Mouse (Mus musculus): Measurements from ENCODE around the gene Lonrf2.
A peak's percentile ranks its signal among the peaks of the same experiment; 100 is the strongest.

The Lonrf2 gene

DNA sequence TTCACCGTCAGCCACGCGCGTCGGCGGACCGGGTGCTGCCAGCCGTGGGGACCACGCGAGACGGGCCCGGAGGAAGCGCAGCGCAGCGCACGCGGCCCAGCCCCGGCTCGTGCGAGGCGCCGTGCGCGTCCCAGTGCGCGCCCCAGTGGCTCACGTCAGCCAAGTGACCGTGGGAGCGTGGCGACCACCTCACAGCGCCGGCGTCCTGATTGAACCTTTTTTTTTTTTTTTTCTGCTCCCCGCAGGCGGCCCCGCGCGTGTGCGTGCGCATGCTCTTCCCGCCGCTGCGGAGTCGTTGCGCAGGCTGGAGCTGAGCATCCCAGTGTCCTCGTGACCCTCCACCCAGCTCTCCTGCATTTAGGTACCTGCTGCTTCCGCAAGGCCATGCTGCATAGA lies at the start of gene Lonrf2:
TSS of gene Lonrf2 (minus strand) at position 235 of the 396 bp plus-strand sequence.
- peak; percentile 80 for DNase-seq

GRCm38 (mm10) chr1:38885956-38886355 lies 49.4 kb upstream of the Lonrf2 start:
- no peak for DNase-seq

DNA sequence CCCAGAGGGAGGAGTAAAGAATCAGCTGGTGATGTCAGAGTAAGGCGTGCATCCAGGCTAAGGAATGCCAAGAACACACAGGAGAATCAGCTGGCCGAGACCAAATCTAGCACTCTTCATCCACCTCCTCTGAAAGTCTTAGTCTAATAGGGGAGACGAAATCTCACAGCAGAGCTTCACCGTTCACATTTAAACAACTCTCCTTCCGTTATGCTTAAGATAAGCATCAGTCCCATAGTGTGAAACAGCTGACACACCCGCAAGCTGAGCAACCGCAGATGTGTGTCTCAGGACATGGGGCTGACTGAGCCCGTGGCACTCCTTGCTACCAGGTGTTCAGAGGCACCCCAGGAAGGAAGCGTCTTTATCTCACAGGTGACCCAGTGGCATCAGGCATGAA lies 47.3 kb upstream of the Lonrf2 start:
- no peak for DNase-seq

- no peak for DNase-seq
Measured at GRCm38 (mm10) chr1:38882746-38883145, 46.2 kb upstream of the Lonrf2 start.

GRCm38 (mm10) chr1:38881366-38881765 lies 44.9 kb upstream of the Lonrf2 start:
- DNase-seq = no peak

DNA sequence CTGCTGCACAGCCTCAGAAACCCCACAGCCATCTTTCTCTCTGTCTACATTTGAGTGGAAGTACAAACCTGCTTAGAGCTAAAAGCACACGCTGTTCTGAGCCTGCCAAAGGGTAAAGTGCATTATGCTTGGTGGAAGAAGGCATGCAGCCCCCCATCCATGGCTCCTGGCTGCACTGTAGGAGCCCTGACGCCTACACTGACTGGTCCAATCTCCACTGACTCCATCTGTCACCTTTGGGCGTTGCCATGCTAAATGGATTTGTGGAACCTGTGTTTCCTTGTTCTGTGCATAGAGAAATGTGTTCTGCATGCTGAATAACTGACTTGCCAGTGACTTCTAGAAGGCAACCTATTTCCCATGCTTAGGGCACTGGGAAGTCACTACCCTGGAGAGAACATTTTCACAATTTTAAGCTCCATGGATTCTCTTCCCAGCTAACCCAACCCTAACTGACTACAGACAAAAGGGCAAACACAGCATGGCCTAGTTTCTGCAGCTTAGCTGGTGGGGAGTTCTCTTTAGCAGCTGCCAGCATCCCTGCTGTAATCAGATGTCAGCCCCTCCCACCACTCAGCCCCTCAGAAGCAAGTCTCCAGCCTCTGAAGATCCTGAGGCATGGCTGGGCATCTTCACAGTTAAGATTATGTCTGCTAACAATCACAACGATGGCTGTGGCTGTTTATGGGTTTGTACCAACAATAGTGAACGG lies 40.3 kb upstream of the Lonrf2 start:
- DNase-seq = no peak

- DNase-seq = peak; percentile 58
Measured at GRCm38 (mm10) chr1:38873911-38874310, 37.4 kb upstream of the Lonrf2 start.

DNA sequence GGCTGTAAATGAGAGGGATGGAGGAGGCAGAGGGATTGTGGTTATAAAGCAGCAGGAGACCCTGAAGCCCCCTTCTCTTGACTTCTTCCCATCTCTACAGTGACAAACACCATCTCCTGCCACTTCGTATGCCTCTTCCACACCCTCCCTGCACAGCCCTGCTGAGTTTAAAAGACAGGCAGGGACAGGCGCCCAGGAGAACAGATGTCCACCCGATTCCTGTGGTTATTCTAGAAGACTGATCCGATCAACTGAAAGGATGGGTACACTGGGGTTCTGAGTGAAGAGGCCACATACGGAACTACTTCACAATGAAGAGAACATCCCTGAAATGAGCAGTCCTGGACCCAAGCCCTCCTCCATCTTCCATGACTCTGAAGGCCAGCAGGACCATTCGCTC lies 35.3 kb upstream of the Lonrf2 start:
- DNase-seq = peak; percentile 49

- no peak for DNase-seq
Measured at GRCm38 (mm10) chr1:38869398-38870195, 33.1 kb upstream of the Lonrf2 start.

DNA sequence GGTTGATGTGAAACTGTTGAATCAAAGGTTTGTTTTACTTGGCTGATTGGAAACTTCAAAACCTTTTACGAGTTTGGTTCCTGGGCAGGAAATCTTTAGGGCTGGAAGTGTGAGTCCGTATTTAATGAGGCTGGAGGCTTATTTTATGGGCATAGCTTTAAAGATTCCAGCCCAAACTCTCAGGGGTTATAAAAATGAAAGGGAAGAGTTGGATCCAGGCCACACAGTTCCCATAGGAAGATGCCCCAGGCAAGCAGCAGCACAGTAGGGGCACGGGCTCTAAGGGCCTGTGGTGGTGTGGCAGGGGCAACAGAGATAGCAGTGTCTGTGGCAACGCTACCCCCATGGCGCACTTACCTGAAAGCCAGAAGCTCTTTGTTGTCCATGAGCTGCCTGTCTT lies 29.7 kb upstream of the Lonrf2 start:
- no peak for DNase-seq

GRCm38 (mm10) chr1:38864341-38864740 lies 27.8 kb upstream of the Lonrf2 start:
- DNase-seq = no peak

- DNase-seq = peak; percentile 66
Measured at GRCm38 (mm10) chr1:38862213-38862612, 25.7 kb upstream of the Lonrf2 start.

- DNase-seq = no peak
Measured at GRCm38 (mm10) chr1:38860867-38861524, 24.5 kb upstream of the Lonrf2 start.

GRCm38 (mm10) chr1:38860207-38860606 lies 23.7 kb upstream of the Lonrf2 start:
- no peak for DNase-seq

DNA sequence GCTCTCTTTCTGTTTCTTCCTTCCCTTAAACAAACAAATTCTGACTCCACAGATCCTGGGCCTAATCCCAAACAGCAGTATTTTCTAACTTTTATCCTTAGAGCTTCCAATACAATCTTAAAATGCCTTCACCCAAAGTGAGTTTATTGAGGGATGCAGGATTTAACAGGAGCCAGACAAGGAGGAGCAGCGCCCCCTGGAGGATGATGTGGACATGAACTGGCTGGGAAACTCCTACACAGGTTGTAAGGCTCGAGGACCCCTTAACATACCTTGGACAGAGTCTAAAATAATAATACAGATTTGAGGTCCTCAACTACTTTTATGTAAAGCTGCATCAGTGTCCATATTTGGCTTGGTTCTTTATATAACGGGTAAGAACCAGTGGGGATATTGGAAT lies 19.7 kb upstream of the Lonrf2 start:
- DNase-seq = peak; percentile 74

GRCm38 (mm10) chr1:38852250-38852649 lies 15.7 kb upstream of the Lonrf2 start:
- no peak for DNase-seq

DNA sequence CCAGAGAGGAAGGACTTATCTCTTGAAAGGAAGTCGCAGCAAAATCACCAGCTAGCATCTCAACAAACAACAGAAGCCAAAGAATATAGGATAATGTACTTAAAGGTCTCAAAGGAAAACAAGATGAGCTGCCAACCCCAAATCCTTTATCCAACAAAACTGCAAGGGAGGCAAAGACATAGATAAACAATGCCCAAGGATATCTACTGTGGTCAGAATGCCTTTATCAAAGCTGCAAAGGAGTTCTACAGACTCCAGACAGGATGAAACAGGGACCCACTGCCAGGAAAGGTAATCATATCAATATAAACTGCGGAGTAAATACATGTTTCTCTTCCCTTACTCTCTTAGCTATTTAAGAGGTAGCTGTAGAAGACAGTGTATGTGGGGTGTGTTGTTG lies 14.1 kb upstream of the Lonrf2 start:
- DNase-seq = no peak

DNA sequence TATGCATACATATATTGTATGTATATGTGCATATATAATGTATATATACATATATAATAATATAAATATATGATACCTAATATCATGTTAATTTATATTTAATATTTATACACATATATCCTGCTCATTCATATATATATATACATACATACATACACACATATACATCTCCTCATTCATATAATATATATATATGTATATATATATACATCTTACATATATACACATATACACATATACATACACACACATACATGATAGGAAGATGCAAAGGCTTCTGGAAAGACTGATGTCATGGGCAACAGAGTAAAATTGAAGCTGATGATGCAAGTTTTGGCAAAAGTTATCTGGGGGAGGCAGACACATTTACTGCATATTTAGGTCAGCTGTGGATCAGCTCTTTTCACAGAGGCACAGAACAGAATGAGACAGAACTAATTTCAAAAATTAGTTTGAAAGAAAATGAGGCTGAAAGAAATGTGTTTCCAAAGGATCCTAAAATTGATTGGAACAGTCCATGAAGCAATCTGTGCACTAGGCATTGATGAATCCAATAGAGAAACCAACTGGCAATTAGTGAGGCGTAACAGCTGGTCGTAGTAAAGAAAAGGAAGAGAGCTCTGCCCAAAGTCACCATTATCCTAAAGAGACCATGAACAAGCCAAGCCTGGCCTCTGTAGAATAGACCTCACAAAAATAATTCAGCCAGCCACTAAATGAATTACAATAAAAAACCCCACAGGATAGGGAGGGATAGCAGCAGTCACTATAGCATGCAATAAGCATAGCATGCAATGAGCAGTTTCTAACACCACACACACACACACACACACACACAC lies 12.2 kb upstream of the Lonrf2 start:
- no peak for DNase-seq

- peak; percentile 72 for DNase-seq
Measured at GRCm38 (mm10) chr1:38847975-38848374, 11.5 kb upstream of the Lonrf2 start.

DNA sequence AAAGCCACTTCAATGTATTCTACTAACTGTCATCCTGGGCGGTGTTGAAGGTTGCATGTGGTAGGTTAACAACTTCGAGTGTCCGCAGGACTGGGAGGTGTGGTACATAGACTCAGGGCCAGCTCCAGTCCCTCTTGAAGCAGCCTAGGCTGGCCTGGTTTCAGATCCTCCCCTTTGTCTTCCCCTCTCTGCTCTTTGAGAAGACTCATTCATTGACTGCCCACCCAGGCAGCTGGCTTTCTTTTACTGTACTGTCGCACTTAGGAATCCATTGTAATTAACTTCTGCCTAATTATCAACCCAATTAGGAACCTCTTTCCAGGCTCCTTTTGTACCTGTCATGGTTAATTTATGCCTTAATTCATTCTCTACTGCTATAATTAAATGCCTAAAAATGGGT lies 6.8 kb upstream of the Lonrf2 start:
- no peak for DNase-seq

- no peak for DNase-seq
Measured at GRCm38 (mm10) chr1:38842861-38843260, 6.3 kb upstream of the Lonrf2 start.

DNA sequence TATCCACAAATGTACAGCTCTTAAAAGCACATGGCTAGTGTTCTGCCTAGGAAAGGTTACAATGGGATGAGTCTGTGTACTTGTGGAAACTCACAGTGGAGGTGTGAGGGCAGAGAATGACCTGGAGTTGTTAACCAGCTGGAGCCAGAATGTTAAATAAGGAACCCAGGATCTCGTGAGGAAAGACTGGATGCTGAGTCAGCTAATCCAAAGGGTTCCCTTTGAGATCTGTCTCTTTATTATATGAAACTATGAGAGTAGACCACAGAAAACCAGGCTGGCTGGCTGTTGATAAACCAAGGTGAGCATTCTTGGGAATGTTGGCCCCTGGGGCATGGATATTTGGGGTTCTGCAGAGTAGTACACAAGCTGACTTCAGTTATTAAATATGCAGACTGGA lies 3.4 kb upstream of the Lonrf2 start:
- no peak for DNase-seq
